Mouse (Mus musculus): ENCODE results near the gene Ep300.

DNA sequence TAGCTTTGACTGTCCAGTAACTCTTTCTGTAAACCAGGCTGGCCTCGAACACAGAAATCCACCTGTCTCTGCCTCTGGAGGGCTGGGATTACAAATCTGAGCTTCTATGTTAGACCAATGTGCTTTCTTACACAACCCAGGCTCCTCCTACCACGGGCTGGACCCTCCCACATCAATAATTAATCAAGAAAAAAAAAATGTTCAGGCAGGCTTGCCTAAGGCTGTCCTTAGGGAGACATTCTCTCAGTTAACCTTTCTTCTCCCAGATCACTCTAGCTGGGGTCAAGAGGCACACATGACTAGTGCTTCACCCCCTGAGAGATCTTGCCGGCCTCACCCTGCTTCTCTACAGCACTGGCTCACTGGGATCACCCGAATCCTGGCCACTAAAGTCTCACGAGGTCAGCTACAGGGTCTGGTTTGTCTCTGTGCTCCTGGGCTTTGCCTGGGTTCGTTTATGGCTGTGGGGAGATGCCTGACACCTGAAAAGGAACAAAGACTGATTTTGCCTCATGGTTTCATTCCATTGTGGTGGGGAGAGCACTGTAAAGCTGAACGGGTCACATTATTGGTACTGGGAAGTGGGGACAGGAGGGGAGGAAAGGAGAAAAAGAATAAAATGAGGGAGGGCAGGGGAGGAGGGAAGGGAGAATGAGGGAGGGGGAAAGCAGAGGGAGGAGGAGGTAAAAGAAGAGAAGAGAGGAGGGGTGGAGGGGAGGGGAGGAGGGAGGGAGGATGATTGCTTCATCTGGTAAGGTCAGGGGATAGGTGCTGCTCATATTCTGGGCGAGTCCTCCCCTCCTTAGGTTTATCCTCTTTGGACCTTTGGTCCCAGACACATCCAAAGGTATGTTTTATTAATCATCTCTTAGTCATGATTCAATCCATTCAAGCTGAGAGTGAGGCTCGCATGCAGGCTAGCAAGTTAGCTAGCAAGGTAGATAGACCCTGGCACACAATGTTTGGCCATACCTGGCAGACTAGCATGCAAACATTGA, 22.4 kb upstream of the Ep300 start:
- TF ChIP-seq CTCF (IDR thresholded peaks at IDR 0.05; ENCODE audit: control insufficient read depth, insufficient read depth, insufficient replicate concordance, low read depth, low read length), result no peak
- TF ChIP-seq POLR2A (IDR thresholded peaks at IDR 0.05; ENCODE audit: control insufficient read depth, low read depth, low read length), result no peak

Measured in testis, adult 2 months (tissue).